Mouse (Mus musculus): ENCODE measurements at regions not wholly inside any gene's neighbourhood (a gene's known extent, or its start where the extent isn't known, plus 50 kb on each side); places are given as distances from the start of the nearest gene placed in this dataset.
A peak's percentile ranks its signal among the peaks of the same experiment; 100 is the strongest.

DNA sequence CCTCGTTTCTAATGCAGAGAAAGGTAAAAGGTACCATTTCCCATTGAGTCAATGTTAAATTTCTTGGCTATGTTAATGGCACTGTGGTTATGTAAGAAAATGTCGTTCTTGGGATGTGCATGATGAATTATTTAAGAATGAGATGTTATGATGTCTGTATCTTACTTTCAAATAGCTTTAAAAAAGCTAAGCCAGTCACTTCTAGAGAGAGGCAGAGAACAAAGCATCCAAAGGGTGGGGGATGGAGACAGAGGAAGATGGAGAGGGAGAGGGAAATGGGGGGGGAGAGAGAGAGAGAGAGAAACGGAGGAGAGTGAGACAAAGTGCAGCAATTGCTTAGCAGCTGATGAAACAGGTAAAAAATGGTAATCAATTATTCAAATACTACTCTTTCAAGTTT, 562.8 kb upstream of the Tle4 start:
- peaks cover 4% of the 10 kb centered on the region; the same call in 1 of the 2 replicates for H3K4me1 ChIP-seq (replicated peaks)
- no peaks in the 10 kb centered on the region for H3K9me3 ChIP-seq
- H3K4me2 ChIP-seq = no peak overlapping the region
- H3K4me3 ChIP-seq = no peak overlapping the region
- ATAC-seq (ENCODE audit: low read depth) = no peak
- no peak overlapping the region for H3K27ac ChIP-seq (replicated peaks)
- no peaks in the 10 kb centered on the region for H3K27me3 ChIP-seq
- WGBS = 45% methylated on average over 3 of the region's 3 CpGs
- no peaks in the 10 kb centered on the region for H3K36me3 ChIP-seq
- H3K9ac ChIP-seq = no peak overlapping the region

DNA sequence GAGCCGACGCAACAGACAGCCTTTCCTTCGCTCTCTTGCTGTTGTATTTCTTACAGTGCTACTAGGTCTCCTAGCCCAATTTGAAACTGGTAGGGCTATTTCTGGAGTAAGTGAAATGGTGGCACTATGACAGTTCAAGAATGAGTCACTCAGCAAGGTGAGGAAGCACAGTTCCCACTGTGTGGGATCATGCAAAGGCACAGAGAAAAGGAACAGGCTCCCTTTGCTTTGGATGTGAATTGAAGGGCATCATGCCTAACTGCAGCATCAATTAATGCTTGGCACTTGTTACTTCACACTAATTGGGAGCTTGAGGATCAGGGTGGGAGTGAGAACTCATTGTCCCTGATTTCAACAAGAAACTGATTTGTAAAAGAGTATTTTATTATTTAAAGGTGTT, 560.8 kb upstream of the Tle4 start:
- Histone ChIP-seq H3K27me3 (no peaks in the 10 kb centered on the region), H3K4me3 (no peak overlapping the region), H3K4me2 (no peak overlapping the region), H3K36me3 (no peaks in the 10 kb centered on the region), H3K4me1 (replicated peaks) (peaks cover 4% of the 10 kb centered on the region; the same call in 1 of the 2 replicates), H3K9ac (no peak overlapping the region), H3K9me3 (no peaks in the 10 kb centered on the region), H3K27ac (replicated peaks) (no peak overlapping the region)
- no peak for ATAC-seq (ENCODE audit: low read depth)
- WGBS = 93% methylated on average over 3 of the region's 3 CpGs

DNA sequence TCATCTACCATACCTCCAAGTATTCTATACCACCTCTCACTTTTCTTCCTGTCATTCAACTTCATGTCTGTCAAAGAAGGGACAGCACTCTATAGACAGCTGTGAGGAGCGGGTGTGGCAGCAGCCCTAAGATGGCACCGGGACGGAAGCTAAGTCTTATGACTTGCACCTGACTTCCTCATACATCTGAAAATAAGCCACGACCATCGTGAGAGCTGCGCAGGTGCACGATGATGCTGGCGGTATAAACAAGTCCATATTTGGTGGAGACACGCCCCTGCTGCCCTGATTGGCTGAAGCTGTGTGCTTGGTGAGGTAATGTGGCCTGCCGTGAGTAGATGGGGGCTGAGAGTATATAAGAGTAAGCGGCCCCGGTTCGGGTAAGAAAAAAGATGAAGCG, 560.3 kb upstream of the Tle4 start:
- Histone ChIP-seq H3K9ac (no peak overlapping the region), H3K4me3 (no peak overlapping the region), H3K4me2 (no peak overlapping the region), H3K36me3 (no peaks in the 10 kb centered on the region), H3K9me3 (no peaks in the 10 kb centered on the region), H3K27me3 (no peaks in the 10 kb centered on the region), H3K4me1 (replicated peaks) (peaks cover 4% of the 10 kb centered on the region; the same call in 1 of the 2 replicates), H3K27ac (replicated peaks) (no peak overlapping the region)
- WGBS = 90% methylated on average over 14 of the region's 14 CpGs
- no peak for ATAC-seq (ENCODE audit: low read depth)

DNA sequence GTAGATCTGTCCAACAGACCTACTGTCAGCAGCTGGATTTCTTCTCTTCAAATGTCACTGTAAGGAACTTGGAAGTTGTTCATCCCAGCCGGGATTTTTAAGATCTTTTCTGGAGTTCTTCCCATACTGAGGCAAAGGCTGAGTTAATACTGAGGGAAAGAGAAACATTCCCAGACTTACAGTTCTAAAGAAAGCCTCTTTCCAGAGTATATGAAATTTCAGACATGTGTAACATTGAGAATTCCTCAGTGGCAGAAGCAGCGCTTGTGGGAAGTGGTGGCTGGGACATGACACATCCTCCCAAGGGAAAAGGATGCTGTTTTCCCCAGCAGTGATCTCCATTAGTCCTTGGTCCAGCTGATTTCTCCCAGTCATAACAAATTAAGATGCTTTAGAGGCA, 556.8 kb upstream of the Tle4 start:
- Histone ChIP-seq H3K9ac (no peak overlapping the region), H3K4me3 (no peak overlapping the region), H3K27me3 (no peaks in the 10 kb centered on the region), H3K9me3 (no peaks in the 10 kb centered on the region), H3K27ac (replicated peaks) (no peak overlapping the region), H3K4me1 (replicated peaks) (no peaks in the 10 kb centered on the region), H3K36me3 (no peaks in the 10 kb centered on the region), H3K4me2 (no peak overlapping the region)
- WGBS = 83% methylated on average over 2 of the region's 2 CpGs
- no peak for ATAC-seq (ENCODE audit: low read depth)

DNA sequence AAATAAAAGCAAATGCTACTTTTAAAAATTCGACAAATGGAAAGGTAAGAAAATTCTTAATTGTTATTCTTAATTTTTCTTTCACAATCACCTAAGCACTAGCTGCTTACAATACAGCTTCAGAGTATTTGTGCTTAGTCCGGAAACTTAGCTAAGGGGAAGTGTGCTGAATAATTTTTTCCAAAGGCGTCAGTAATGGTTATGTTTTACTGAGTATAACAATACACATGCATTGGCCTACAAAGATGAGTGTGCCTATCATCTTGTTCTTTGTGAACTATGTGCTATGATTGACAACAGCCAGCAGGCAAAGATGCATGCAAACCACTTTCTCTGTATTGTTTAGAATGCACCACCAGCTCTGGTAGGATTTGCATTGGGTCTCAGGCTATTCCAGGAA, 548.5 kb upstream of the Tle4 start:
- H3K9ac ChIP-seq = no peak overlapping the region
- no peak overlapping the region for H3K4me2 ChIP-seq
- WGBS = 91% methylated on average over 3 of the region's 3 CpGs
- peaks cover 2% of the 10 kb centered on the region; the same call in 1 of the 2 replicates for H3K9me3 ChIP-seq
- H3K4me3 ChIP-seq = no peak overlapping the region
- H3K27ac ChIP-seq (replicated peaks) = no peak overlapping the region
- no peaks in the 10 kb centered on the region for H3K36me3 ChIP-seq
- H3K4me1 ChIP-seq (replicated peaks) = no peaks in the 10 kb centered on the region
- H3K27me3 ChIP-seq = no peaks in the 10 kb centered on the region
- no peak for ATAC-seq (ENCODE audit: low read depth)

DNA sequence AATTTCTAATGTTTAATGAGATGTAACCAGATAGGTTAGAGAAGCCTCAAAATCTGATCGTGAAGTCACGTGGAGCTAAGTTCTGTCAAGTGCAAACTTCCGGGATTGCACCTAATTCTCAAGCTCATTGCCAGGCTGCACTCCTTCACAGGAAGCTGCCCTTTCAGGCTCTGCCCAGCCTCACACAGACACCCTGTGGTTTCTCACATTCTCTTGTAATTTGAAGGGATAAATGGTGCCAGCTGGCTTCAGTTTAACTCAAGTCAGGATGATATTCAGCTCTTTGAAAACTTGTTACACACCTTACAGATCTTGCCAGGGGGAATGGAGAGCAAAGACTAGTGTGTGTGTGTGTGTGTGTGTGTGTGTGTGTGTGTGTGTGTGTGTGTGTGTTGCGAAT, 529.3 kb upstream of the Tle4 start:
- no peaks in the 10 kb centered on the region for H3K9me3 ChIP-seq
- no peaks in the 10 kb centered on the region for H3K27me3 ChIP-seq
- no peak overlapping the region for H3K4me3 ChIP-seq
- 60% methylated on average over 4 of the region's 4 CpGs for WGBS
- no peaks in the 10 kb centered on the region for H3K4me1 ChIP-seq (replicated peaks)
- no peak overlapping the region for H3K4me2 ChIP-seq
- H3K36me3 ChIP-seq = no peaks in the 10 kb centered on the region
- no peak for ATAC-seq (ENCODE audit: low read depth)
- no peak overlapping the region for H3K27ac ChIP-seq (replicated peaks)
- H3K9ac ChIP-seq = no peak overlapping the region

DNA sequence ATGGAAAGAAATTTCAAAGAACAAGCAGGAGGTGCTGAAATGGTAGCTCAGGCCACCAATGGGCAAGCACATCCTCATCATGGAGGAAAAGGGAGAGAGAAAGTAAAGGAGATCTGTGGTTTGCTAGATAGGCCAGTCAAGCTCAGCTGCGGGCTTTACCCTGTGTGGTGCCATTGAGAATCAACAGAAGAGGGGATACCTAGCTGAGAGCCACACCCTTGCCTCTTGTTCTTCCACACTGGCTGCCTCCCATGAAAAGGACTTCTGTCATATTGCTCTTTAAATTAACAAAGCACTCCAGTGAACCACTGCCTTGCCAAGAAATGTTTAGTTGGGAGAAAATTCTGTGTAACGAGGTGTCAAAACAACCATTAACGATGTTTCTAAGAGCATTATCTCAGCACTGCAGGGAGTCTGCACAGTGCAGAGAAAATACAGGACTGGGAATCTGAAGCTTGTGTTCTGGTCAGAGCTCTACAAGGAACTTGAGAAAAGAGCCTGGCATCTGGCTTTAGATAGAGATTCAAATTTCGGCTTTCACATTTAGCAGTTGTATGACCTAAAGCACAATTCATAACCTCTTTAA, 510.7 kb upstream of the Tle4 start:
- no peak overlapping the region for H3K27ac ChIP-seq (replicated peaks)
- H3K9me3 ChIP-seq = no peaks in the 10 kb centered on the region
- no peak overlapping the region for H3K4me2 ChIP-seq
- WGBS = 57% methylated on average over 4 of the region's 4 CpGs
- no peak overlapping the region for H3K9ac ChIP-seq
- H3K4me3 ChIP-seq = no peak overlapping the region
- no peaks in the 10 kb centered on the region for H3K27me3 ChIP-seq
- no peaks in the 10 kb centered on the region for H3K4me1 ChIP-seq (replicated peaks)
- no peaks in the 10 kb centered on the region for H3K36me3 ChIP-seq
- ATAC-seq (ENCODE audit: low read depth) = no peak

DNA sequence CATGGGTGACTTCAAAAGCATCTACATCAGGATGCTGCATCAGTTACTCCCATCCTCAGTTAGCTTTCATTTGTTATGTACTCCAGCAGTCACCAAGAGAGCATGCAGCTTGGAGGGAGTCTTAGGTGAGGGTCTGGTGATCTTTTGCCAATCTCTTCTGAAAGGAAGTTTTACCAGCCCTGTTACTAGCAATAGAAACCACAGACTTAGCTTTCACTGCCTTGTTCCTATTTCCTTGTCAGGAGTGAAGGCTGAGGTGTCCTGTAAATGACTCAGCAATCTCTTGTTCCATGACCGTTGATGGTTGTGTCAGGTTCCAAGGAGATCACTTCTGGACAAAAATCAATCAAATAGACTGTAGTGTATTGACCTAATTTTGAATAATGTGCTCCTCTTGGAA, 497.2 kb upstream of the Tle4 start:
- Histone ChIP-seq H3K9me3 (no peaks in the 10 kb centered on the region), H3K4me2 (no peak overlapping the region), H3K36me3 (no peaks in the 10 kb centered on the region), H3K27ac (replicated peaks) (no peak overlapping the region), H3K9ac (no peak overlapping the region), H3K4me1 (replicated peaks) (no peaks in the 10 kb centered on the region), H3K27me3 (no peaks in the 10 kb centered on the region), H3K4me3 (no peak overlapping the region)
- 84% methylated on average over 1 of the region's 1 CpGs for WGBS
- no peak for ATAC-seq (ENCODE audit: low read depth)

DNA sequence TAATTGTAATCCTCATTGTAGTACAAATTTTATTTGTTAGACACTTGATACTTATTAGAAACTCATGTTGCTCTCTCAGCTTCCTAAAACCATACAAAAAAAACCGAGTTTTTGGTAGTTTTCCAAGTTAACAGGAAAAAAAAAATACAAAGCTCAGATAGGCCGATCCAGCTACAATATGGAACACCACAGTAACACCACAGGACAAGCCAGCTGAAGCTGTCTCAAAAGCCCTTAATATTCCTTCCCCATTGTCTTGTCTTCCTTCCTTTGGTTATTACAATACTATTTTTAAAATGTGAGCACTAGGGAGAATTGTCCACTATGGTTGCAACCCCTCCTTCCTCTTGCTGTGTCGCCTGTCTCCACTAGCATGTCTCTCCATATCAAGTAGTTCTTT, 495.7 kb upstream of the Tle4 start:
- no peak overlapping the region for H3K27ac ChIP-seq (replicated peaks)
- WGBS = 78% methylated on average over 3 of the region's 3 CpGs
- H3K4me1 ChIP-seq (replicated peaks) = no peaks in the 10 kb centered on the region
- ATAC-seq (ENCODE audit: low read depth) = no peak
- no peak overlapping the region for H3K9ac ChIP-seq
- H3K4me2 ChIP-seq = no peak overlapping the region
- H3K4me3 ChIP-seq = no peak overlapping the region
- H3K27me3 ChIP-seq = no peaks in the 10 kb centered on the region
- no peaks in the 10 kb centered on the region for H3K36me3 ChIP-seq
- H3K9me3 ChIP-seq = no peaks in the 10 kb centered on the region

DNA sequence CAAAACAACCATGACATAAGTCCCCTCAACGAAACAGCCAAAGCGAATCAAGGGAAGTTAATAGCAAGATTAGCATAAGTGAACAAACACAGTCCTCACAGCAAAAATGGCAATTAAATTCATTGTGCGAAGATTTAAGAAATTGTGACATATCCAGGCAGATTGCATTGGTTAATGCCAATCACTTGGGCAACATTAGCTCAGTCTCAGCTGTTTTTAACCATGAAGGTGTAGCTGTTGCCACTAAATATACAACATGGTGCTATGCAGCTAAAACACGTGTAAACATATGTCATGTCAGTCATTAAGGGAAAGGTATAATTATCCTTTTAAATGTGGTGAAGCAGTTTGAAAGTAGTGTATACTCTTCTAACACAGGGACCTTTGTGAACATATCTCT, 482.8 kb upstream of the Tle4 start:
- no peak overlapping the region for H3K27ac ChIP-seq (replicated peaks)
- H3K9me3 ChIP-seq = no peaks in the 10 kb centered on the region
- no peaks in the 10 kb centered on the region for H3K4me1 ChIP-seq (replicated peaks)
- ATAC-seq (ENCODE audit: low read depth) = no peak
- no peak overlapping the region for H3K9ac ChIP-seq
- H3K27me3 ChIP-seq = no peaks in the 10 kb centered on the region
- H3K36me3 ChIP-seq = no peaks in the 10 kb centered on the region
- WGBS = 88% methylated on average over 4 of the region's 4 CpGs
- H3K4me2 ChIP-seq = no peak overlapping the region
- H3K4me3 ChIP-seq = no peak overlapping the region

DNA sequence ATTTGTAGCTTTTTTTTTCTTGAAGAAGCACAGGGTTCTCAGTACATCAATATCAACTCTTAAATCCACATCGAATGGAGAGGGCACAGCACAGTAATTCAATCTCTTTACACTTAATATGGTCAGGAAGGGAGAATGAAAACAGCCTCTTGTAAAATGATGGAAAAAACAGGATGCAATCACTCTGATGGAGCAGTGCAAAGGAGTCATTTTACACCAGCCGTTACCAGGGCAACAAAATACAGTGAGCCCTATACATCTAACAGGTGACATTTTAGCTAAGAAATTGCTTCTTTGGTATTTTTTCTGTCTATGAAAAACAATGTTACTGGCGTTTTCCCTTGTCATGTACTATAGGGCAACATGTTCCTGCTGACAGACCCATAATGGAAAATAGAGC, 459.9 kb upstream of the Tle4 start:
- WGBS = 75% methylated on average over 3 of the region's 3 CpGs
- no peaks in the 10 kb centered on the region for H3K27me3 ChIP-seq

DNA sequence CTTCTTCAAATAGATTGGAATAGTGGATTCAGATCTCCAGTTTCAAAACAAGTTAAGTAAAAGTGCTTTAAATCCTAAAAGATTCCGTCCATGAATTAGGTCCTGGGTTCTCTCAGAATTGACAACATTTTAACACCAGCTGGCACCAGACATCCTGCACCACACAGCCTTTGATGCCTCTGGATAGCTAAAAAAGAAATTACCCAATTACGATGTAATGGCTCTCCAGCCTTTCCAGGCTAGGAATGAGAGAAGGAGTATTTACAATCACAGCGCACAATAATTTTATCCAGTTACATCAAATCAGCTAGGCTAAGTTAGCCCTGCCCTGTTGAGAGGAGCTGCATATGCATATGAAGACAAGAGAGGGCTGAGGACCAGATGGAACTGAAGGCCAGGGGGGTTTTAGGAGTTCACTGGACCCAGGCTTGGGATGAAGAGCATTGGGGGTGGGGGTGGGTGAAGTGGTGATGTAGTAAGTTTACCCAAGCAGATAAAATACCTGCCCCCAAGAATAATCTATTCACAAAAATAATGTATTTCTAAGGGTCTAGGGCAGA, 455.8 kb upstream of the Tle4 start:
- WGBS = 29% methylated on average over 3 of the region's 3 CpGs
- H3K27ac ChIP-seq (replicated peaks) = no peak overlapping the region
- H3K27me3 ChIP-seq = no peaks in the 10 kb centered on the region
- H3K4me1 ChIP-seq (replicated peaks) = peaks cover 20% of the 10 kb centered on the region
- ATAC-seq (ENCODE audit: low read depth) = no peak
- H3K36me3 ChIP-seq = no peaks in the 10 kb centered on the region
- H3K9me3 ChIP-seq = no peaks in the 10 kb centered on the region
- H3K4me2 ChIP-seq = no peak overlapping the region
- H3K4me3 ChIP-seq = no peak overlapping the region
- no peak overlapping the region for H3K9ac ChIP-seq

More for the DNA sequence above, 459.9 kb upstream of the Tle4 start:
- H3K9ac ChIP-seq = no peak overlapping the region
- peaks cover 4% of the 10 kb centered on the region; the same call in 1 of the 2 replicates for H3K9me3 ChIP-seq
- no peak overlapping the region for H3K4me3 ChIP-seq
- no peak for ATAC-seq (ENCODE audit: low read depth)
- H3K36me3 ChIP-seq = no peaks in the 10 kb centered on the region
- peaks cover 14% of the 10 kb centered on the region for H3K4me1 ChIP-seq (replicated peaks)
- H3K4me2 ChIP-seq = no peak overlapping the region
- no peak overlapping the region for H3K27ac ChIP-seq (replicated peaks)

DNA sequence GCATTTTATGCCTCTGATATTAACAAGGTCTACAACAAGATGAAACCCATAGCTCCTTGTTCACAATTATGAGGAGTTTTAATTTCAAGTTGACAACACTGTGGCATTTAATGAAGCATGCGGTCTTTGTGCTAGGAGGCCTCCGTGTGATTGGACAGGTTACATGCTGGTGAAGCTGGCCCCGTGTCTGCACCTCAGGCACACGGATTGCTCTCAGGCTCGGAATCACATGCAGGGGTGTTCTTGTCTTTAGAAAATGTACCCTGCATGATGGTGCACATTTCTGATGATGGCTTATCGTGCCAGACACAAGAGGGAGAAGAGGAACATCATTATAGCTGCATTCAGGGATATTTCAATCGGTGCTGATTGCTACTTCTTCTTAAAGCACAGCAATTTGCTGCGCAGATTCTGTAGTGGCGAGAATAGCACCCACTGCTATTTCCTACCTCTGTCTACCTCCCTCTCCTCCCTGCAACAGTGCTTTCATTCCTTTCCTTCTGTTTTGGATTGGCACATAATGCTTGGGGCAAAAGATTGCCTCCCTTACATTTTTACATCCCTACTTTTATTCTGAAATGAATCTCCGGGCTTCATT, 454.9 kb upstream of the Tle4 start:
- H3K27me3 ChIP-seq = no peaks in the 10 kb centered on the region
- H3K4me2 ChIP-seq = no peak overlapping the region
- no peaks in the 10 kb centered on the region for H3K9me3 ChIP-seq
- no peak for ATAC-seq (ENCODE audit: low read depth)
- 0 out of 2 replicates have a peak overlapping the region, but pooled peaks have one; percentile 9 for H3K27ac ChIP-seq (replicated peaks)
- WGBS = 66% methylated on average over 10 of the region's 10 CpGs
- H3K4me1 ChIP-seq (replicated peaks) = peaks cover 20% of the 10 kb centered on the region
- H3K4me3 ChIP-seq = no peak overlapping the region
- H3K36me3 ChIP-seq = no peaks in the 10 kb centered on the region
- H3K9ac ChIP-seq = 0 out of 2 replicates have a peak overlapping the region, but pooled peaks have one; percentile 0
